Mouse (Mus musculus) thymus, adult 2 months (tissue): ENCODE results near the gene Med24.

Source experiments
- CTCF ChIP-seq: fragments of 200-500 bp; IDR thresholded peaks from 2 replicates; pipeline ENCODE4 v1.5.1; 2012; ENCODE audit warnings: mild to moderate bottlenecking, control low read depth, low read length, moderate library complexity, borderline replicate concordance; ENCODE audit not compliant: control insufficient read depth, poor library complexity, insufficient read depth; ENCODE audit errors: extremely low read depth
- POLR2A ChIP-seq: fragments of 200-500 bp; IDR thresholded peaks from 2 replicates; pipeline ENCODE4 v1.6.1; 2012; ENCODE audit warnings: mild to moderate bottlenecking, low read length, control low read depth, moderate library complexity; ENCODE audit not compliant: control insufficient read depth, poor library complexity, insufficient read depth; ENCODE audit errors: extremely low read depth

DNA sequence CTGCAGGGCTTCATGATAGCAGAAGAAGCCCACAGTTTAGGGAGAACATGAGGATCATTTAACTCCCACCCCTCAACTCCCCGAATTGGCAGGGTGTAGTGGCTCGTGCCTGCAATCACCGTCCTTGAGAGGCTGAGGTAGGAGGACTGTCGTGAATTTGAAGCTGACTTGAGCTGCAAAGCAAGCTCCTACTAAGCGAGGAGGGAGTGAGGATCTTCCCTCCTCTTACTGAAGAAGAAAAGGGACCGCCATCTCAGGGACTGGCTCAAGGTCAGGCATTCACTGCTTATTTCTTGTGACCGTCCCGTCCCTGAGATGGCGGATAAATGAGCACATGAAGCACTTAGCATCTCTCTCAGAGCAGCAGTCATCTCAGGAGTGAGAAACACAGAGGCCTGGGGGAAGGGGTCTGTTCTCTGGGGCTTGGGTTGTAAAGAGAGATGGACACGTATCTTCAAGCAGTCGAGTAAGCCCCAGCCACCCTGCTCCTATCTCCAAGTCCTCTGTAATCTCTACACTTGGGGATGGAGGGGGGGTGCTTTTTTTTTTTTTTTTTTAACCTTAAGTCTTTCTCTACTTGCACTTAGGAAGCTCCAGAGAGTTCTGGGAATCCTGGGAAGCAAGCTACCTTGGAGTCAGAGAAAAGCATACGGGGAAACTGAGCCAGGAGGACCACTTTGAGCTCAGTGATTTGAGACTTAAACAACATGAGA lies 47.0 kb upstream of the Med24 start:
- no peak for TF ChIP-seq CTCF
- no peak for TF ChIP-seq POLR2A
